Mouse (Mus musculus) stomach, embryonic 16.5 days (tissue): ENCODE measurements around the gene Csdc2. TPM values are rescaled to one million over a fixed set of nuclear protein-coding genes. Genes with fewer than 3 reads are reported as not detected.

Experiments
- ATAC-seq: fragments of 200-750 bp; cut with Nextera tagmentation; 2 replicates; pipeline ENCODE4 v1.8.0; 2017; ENCODE audit warnings: moderate number of reproducible peaks, moderate TSS enrichment; ENCODE audit not compliant: insufficient read depth, low FRiP score
- H3K27ac ChIP-seq: fragments of 300-500 bp; sonication (generic); 2 replicates; pipeline ENCODE4 v1.5.1; 2014; ENCODE audit warnings: low read length
- H3K27me3 ChIP-seq: fragments of 300-500 bp; sonication (generic); 2 replicates; pipeline ENCODE4 v1.6.1; 2014; ENCODE audit warnings: low read length, control low read depth, mixed read lengths; ENCODE audit not compliant: control insufficient read depth, insufficient read depth
- H3K36me3 ChIP-seq: fragments of 300-500 bp; sonication (generic); 2 replicates; pipeline ENCODE4 v1.6.1; 2014; ENCODE audit warnings: low read length; ENCODE audit not compliant: control insufficient read depth, insufficient read depth
- H3K4me1 ChIP-seq: fragments of 300-500 bp; sonication (generic); 2 replicates; pipeline ENCODE4 v1.6.1; 2014; ENCODE audit warnings: low read length, control low read depth, mixed read lengths; ENCODE audit not compliant: control insufficient read depth, insufficient read depth
- H3K4me2 ChIP-seq: fragments of 300-500 bp; sonication (generic); 2 replicates; pipeline ENCODE4 v1.6.1; 2014; ENCODE audit warnings: low read depth, low read length, mixed read lengths
- H3K4me3 ChIP-seq: fragments of 300-500 bp; sonication (generic); replicated peaks from 2 replicates; pipeline ENCODE4 v1.5.1; 2014; ENCODE audit warnings: mild to moderate bottlenecking, low read length
- H3K9ac ChIP-seq: fragments of 300-500 bp; sonication (generic); 2 replicates; pipeline ENCODE4 v1.6.1; 2014; ENCODE audit warnings: low read length
- H3K9me3 ChIP-seq: fragments of 300-500 bp; sonication (generic); replicated peaks from 2 replicates; pipeline ENCODE4 v1.6.1; 2016; ENCODE audit warnings: low read length, control low read depth; ENCODE audit not compliant: control insufficient read depth
- WGBS: fragments of 180-500 bp; shearing (Covaris S2); extraction: QIAGEN DNeasy Blood & Tissue Kit; methylation state at CpG from one replicate; pipeline ENCODE4 v1.1.7; 2014; 5-methylcytosine and 5-hydroxymethylcytosine counted together
- polyA plus RNA-seq: library from polyadenylated mRNA; unstranded; fragments of >200 nt; fragmentation: Nextera tagmentation; extraction: Ambion mirVana; gene quantifications from 2 replicates; pipeline ENCODE4 v1.2.1, GENCODE M21; 2015

The Csdc2 gene
- polyA plus RNA-seq, 1 experiment from 2014 or later, result 17.1 TPM

DNA sequence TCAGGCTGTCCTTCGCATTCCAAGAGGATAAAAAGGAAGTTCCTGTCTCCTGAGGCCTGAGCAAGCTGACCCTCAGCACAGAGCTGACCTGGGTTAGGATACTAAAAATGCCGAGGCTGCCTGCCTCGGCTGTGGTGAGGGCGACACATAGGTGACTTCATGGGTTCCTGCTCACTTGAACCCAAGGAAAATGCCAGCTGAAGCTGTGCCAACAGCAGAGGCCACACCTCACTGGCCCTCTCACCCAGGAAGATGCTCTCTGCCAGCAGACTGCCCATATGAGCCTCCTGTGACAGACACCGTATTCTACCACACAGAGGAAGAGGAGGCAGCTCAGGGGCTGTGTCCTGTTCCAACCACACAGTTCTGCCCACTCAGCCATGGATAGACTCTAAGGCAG, 17.5 kb upstream of the Csdc2 start:
- H3K4me1 ChIP-seq, result no peaks in the 10 kb centered on the region
- no peak overlapping the region for H3K27ac ChIP-seq
- WGBS, result 82% methylated on average over 5 of the region's 5 CpGs
- H3K36me3 ChIP-seq, result peaks cover 7% of the 10 kb centered on the region; the same call in 1 of the 2 replicates
- no peak for ATAC-seq
- H3K27me3 ChIP-seq, result no peaks in the 10 kb centered on the region
- no peak overlapping the region for H3K9ac ChIP-seq
- H3K4me2 ChIP-seq, result no peak overlapping the region
- H3K9me3 ChIP-seq, result no peaks in the 10 kb centered on the region
- H3K4me3 ChIP-seq, result no peak overlapping the region

DNA sequence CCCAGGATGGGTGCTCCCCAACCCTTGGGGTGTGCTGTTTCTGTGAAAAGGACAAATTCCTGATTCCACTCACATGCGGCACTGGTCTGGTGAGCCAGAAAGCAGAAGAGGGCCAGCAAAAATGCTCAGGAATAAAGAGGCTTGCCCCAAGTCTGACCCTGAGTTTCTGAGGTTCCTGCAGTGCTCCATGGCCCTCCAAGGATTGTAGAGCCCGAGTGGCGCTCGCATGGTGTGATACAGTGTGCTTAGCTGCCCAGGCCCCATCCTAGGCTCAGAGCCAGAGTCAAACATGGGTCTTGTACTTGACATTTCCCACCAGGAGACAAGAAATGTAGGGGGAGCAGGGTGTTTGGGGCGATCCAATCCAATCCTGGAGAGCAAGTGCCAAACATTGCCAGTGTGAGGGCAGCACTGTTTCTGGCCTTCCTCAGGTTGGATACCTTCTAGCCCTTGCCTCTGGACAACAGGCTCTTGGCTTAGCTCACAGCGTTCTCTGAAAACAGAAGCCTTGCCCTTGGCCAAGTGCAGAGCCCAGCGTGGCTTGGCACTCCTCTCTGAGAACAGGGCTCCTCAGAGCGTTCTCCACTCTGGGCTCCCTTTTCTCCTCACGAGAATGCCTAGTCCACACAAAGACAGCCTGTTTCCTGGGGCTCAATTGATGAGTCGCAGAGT, 15.9 kb upstream of the Csdc2 start:
- Histone ChIP-seq H3K9ac (no peak overlapping the region), H3K36me3 (no peaks in the 10 kb centered on the region), H3K4me3 (no peak overlapping the region), H3K9me3 (no peaks in the 10 kb centered on the region), H3K4me1 (peaks cover 10% of the 10 kb centered on the region), H3K4me2 (no peak overlapping the region), H3K27ac (no peak overlapping the region), H3K27me3 (no peaks in the 10 kb centered on the region)
- WGBS, result 82% methylated on average over 10 of the region's 10 CpGs
- no peak for ATAC-seq

DNA sequence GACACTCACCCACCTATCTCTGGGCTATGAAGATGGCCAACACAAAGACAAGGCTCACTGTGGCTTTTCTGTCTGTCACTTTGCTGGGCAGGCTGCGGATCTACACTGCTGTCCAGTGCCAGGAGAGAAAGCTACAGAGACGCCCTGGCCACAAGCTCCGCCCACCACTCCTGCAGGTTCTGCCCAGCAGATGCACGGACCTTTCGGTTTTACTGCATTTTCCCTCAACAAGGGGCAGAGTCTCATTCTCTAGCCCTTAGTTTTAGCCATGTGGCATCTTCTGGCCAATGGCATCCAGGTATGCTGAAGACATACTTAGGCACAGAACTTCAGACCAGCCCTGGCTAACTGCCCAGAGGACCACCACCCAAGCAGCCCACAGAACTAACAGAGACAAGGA, 15.3 kb upstream of the Csdc2 start:
- Histone ChIP-seq H3K27me3 (no peaks in the 10 kb centered on the region), H3K4me1 (peaks cover 10% of the 10 kb centered on the region), H3K27ac (no peak overlapping the region), H3K36me3 (no peaks in the 10 kb centered on the region), H3K9me3 (no peaks in the 10 kb centered on the region), H3K9ac (no peak overlapping the region), H3K4me2 (no peak overlapping the region), H3K4me3 (no peak overlapping the region)
- ATAC-seq, result no peak
- 58% methylated on average over 5 of the region's 5 CpGs for WGBS

DNA sequence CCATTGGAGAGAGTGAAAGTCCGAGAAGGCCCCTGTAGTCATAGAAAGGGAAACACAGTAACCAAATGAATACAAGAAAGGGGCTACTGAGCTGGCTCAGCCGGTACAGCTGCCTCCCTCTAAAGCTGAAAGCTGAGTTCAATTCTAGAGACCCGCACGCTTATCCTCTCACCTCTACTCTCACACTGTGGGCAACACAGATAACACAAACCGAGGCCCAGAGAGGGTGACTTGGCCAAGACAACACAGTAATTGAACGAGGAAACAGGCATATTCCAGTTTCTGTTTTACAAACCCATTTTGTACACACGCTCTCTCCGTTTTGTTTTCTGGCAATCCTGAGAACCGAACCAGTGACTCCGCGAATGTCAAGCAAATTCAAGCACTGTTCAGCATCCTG, 11.6 kb upstream of the Csdc2 start:
- peak overlapping the region; percentile 95 for H3K4me2 ChIP-seq
- 84% methylated on average over 11 of the region's 11 CpGs for WGBS
- H3K36me3 ChIP-seq, result no peaks in the 10 kb centered on the region
- H3K27me3 ChIP-seq, result no peaks in the 10 kb centered on the region
- H3K9ac ChIP-seq, result peak overlapping the region; percentile 84
- H3K4me1 ChIP-seq, result peaks cover 13% of the 10 kb centered on the region
- H3K27ac ChIP-seq, result no peak overlapping the region
- no peaks in the 10 kb centered on the region for H3K9me3 ChIP-seq
- ATAC-seq, result no peak
- peak overlapping the region; percentile 77 for H3K4me3 ChIP-seq

DNA sequence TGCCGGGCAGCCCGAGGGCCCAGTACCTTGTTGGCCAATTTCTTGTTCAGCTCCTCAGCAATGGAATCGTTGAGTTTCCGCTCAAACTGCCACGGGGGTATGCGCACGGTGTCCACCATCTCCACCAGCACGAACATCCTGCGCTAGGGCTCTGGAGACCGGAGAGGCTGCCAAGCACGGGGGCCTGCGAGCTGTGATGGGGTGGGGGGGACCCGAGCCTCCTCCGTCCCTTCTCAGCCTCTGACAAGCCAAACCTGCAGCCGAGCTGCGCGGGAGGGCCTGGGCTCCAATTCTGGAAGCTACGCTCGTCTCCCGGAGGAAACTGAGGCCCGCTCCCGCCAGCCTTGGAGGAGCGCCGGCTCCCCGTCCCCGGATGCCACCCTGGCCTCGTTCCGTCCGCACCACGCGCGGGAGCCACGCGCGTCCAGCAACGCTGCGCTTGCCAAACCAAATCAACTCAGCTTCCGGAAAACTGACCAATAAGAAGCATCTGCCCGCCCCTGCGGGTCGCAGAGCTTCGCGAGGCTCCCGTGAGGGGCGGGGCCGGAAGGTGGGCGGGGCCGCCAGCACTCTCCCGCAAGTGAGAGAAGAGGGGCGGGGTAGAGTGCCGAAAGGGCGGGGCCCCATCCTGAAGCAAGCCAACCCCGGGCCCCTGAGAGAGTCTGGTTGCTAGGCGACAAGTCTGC, 10.7 kb upstream of the Csdc2 start, which contains the start of gene Polr3h:
Gene Polr3h (minus strand): TSS at position 481 of the 686 bp plus-strand sequence.
- peak within 1 kb of the TSS; percentile 77 for H3K4me3 ChIP-seq
- H3K9me3 ChIP-seq, result no peaks in the 10 kb centered on the region
- H3K4me1 ChIP-seq, result peaks cover 13% of the 10 kb centered on the region
- WGBS, result under 1% methylated on average over 54 of the region's 54 CpGs
- no peaks in the 10 kb centered on the region for H3K27me3 ChIP-seq
- no peaks in the 10 kb centered on the region for H3K36me3 ChIP-seq
- H3K9ac ChIP-seq, result peak within 1 kb of the TSS; percentile 84
- ATAC-seq, result peak; percentile 96
- H3K27ac ChIP-seq, result peak within 1 kb of the TSS; percentile 30
- H3K4me2 ChIP-seq, result peak within 1 kb of the TSS; percentile 95

DNA sequence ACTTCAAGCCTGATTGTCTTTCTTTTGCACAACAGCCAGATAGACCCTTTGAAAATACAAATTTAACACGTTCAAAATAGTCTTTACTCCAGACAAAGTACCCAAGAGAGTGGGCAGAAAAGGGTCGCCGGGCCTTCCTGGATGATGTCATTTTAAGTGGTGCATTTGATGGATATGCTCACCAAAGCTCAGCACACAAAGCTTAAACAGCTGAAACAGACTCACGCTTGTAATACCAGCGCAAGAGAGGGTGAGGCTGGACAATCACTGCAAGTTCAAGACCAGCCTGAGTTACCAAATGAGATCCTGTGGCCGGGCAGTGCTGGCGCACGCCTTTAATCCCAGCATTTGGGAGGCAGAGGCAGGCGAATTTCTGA, 10.1 kb upstream of the Csdc2 start:
- peaks cover 13% of the 10 kb centered on the region for H3K4me1 ChIP-seq
- peak overlapping the region; percentile 95 for H3K4me2 ChIP-seq
- peak overlapping the region; percentile 77; the same call in 1 of the 2 replicates for H3K4me3 ChIP-seq
- no peaks in the 10 kb centered on the region for H3K36me3 ChIP-seq
- H3K9me3 ChIP-seq, result no peaks in the 10 kb centered on the region
- H3K9ac ChIP-seq, result no peak overlapping the region
- no peaks in the 10 kb centered on the region for H3K27me3 ChIP-seq
- peak; percentile 6; the same call in 1 of the 2 replicates for ATAC-seq
- peak overlapping the region; percentile 1; the same call in 1 of the 2 replicates for H3K27ac ChIP-seq
- WGBS, result 34% methylated on average over 9 of the region's 9 CpGs

DNA sequence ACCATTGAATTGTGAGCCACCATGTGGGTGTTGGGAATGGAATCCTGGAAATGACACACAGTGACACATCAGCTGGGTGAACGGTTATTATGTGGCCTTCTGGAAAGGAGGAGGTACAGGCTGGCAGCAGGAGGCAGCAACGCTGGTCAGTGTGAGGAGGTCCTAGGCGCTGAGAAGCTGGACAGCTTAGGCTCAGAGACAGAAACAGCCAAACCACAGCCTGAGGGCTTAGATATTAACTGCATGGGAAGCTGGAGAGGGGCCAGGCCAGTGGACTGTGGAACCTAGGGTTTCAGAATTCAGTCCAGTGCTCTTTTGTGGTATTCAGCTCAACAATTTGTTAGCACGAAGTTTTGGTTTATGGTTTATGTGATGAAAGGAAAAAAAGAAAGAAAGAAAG, 8.8 kb upstream of the Csdc2 start:
- no peaks in the 10 kb centered on the region for H3K36me3 ChIP-seq
- no peaks in the 10 kb centered on the region for H3K27me3 ChIP-seq
- ATAC-seq, result no peak
- WGBS, result 45% methylated on average over 4 of the region's 4 CpGs
- H3K4me3 ChIP-seq, result no peak overlapping the region
- H3K27ac ChIP-seq, result peak overlapping the region; percentile 42
- H3K4me2 ChIP-seq, result no peak overlapping the region
- H3K4me1 ChIP-seq, result peaks cover 14% of the 10 kb centered on the region
- H3K9ac ChIP-seq, result no peak overlapping the region
- H3K9me3 ChIP-seq, result no peaks in the 10 kb centered on the region

DNA sequence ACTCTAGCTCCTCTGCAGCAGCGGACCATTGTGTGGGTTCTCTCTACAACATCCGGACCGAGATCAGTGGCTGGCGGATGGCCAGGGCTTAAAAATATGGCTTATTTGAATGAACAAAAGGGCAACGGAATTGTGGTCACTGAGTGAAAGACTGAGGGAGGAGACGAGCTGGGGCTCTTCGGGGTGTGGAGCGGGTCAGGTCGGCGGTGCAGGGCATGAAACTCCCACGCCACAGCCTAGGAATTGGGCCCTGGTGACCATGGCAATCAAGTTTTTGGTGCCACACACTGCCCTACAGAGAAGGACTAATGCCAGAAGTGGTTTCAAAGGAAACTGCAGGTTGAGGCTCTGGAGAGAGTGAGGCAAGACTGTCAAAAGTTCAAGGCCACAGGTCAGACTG, 8.3 kb upstream of the Csdc2 start:
- H3K4me1 ChIP-seq, result peaks cover 19% of the 10 kb centered on the region
- no peak overlapping the region for H3K9ac ChIP-seq
- 48% methylated on average over 11 of the region's 11 CpGs for WGBS
- H3K9me3 ChIP-seq, result no peaks in the 10 kb centered on the region
- H3K36me3 ChIP-seq, result no peaks in the 10 kb centered on the region
- H3K4me3 ChIP-seq, result no peak overlapping the region
- no peaks in the 10 kb centered on the region for H3K27me3 ChIP-seq
- H3K4me2 ChIP-seq, result no peak overlapping the region
- ATAC-seq, result no peak
- no peak overlapping the region for H3K27ac ChIP-seq

DNA sequence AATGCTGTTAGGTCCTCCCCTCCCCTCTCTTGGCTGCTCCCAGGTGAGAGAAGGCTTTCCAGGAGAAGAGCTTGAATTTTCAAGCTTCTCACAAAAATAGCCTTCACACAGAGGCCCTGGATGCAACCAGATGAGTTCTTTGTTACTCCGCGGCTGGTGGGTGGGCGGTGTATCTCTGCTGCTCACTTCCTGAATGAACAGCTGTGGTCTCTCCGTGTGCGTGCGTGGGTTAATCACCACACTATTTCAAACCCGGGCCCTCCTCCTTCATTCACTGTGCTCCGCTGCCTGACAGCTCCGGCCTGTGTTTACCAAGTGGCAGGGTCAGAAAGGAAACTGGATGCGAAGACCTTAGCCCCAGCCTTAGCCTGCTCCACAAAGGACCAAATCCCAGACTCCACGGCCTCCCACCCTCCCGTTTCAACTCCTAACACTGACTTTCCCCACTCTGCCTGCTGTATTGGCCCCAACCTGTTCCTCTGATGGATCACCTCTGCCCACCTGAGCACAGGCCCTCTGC, 3.5 kb upstream of the Csdc2 start:
- peak overlapping the region; percentile 61; the same call in 1 of the 2 replicates for H3K27ac ChIP-seq
- H3K9ac ChIP-seq, result peak overlapping the region; percentile 58
- H3K4me2 ChIP-seq, result peak overlapping the region; percentile 35
- no peak overlapping the region for H3K4me3 ChIP-seq
- 11% methylated on average over 12 of the region's 12 CpGs for WGBS
- H3K4me1 ChIP-seq, result peaks cover 28% of the 10 kb centered on the region
- peak; percentile 32; the same call in 1 of the 2 replicates for ATAC-seq
- H3K36me3 ChIP-seq, result no peaks in the 10 kb centered on the region
- H3K9me3 ChIP-seq, result no peaks in the 10 kb centered on the region
- peaks cover 4% of the 10 kb centered on the region; the same call in 1 of the 2 replicates for H3K27me3 ChIP-seq
